ENCODE assay signal across 25 mouse cellular contexts in the genomic region with DNA sequence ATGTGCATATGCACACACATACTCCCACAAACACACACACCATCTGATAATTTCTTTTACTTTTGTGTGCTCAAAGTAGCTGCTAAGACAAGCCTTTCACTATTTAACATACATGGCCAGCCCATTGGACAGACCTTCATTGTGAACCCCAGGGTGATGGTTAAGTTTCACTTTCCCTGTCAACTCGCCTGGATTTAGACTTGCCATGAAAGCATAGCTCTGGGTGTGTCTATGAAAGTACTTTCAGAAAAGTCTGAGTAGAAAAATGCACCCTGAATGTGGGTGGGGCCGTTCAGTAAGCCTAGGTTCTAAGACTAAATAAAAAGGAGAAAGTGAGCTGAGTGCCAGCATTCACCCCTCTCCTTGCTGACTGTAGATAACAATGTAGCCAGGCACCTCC.
A peak's percentile ranks its signal among the peaks of the same experiment; 100 is the strongest.
DNase-seq lines count a peak whose midpoint lies in the region; ATAC-seq and TF ChIP-seq lines count a peak whose summit lies in the region.
"Had no signal": no experiment of that assay in that cellular context is flagged by ENCODE, and none has a peak within 500 bp of the region (broad histone marks: within the 10 kb centered on the region; RNA-seq: fewer than 3 reads in every experiment).

No protein-coding gene starts in this region.

- peak; percentile 41 for ATAC-seq in CD4-positive, CD25-positive, alpha-beta regulatory T cell, adult 4 months
- ATAC-seq in activated CD4-positive, CD25-positive, alpha-beta regulatory T cell, adult 4 months: peak; percentile 54
- ATAC-seq in inflammation-experienced regulatory T-cells, adult 6 months: peak; percentile 28
- ATAC-seq: forebrain, embryonic 14.5 days; forebrain, embryonic 16.5 days had no signal

- H3K9me3 ChIP-seq in heart, embryonic 10.5 days: no peaks in the 10 kb centered on the region
- H3K9me3 ChIP-seq: embryonic facial prominence, embryonic 13.5 days; embryonic facial prominence, embryonic 15.5 days; forebrain, embryonic 10.5 days; forebrain, embryonic 12.5 days had no signal

- intact Hi-C loops in heart, adult 2 months (cut with DNase I): no loop called here
- intact Hi-C loops in left cerebral cortex, postnatal 10 days (cut with DNase I): no loop called here

- TF ChIP-seq CTCF in heart, adult 2 months (IDR thresholded peaks at IDR 0.05): no peak

- H3K9ac ChIP-seq in heart, adult 2 months (ENCODE audit: low read depth, low read length): no peak overlapping the region
- H3K9ac ChIP-seq: embryonic facial prominence, embryonic 13.5 days; embryonic facial prominence, embryonic 15.5 days; forebrain, embryonic 12.5 days had no signal

- DNase-seq in heart, embryonic 10.5 days (ENCODE audit: low spot score): peak; percentile 41
- DNase-seq in heart, adult 2 months: no peak
- no peak for DNase-seq in lung, postnatal 14 days
- no peak for DNase-seq in adrenal gland, adult 18-20 months (ENCODE audit: low spot score in 2 of 2)
- DNase-seq in left cerebral cortex, postnatal 10 days (ENCODE audit: extremely low spot score in 1 of 2, low spot score in 2 of 2): no peak
- DNase-seq: adrenal gland, adult 8-10 months; adrenal gland, postnatal 14 days; adrenal gland, postnatal 36 days; B cell, adult 2 months; cerebellum, adult 11-12 months; cerebellum, adult 2 months; cerebellum, adult 9-11 months; cerebellum, postnatal 14 days; cerebellum, postnatal 36 days; embryo, embryonic 11 days had no signal

- no peaks in the 10 kb centered on the region for H3K36me3 ChIP-seq in heart, embryonic 10.5 days
- no peaks in the 10 kb centered on the region for H3K36me3 ChIP-seq in heart, adult 2 months (ENCODE audit: control insufficient read depth, insufficient read depth, low read length)
- H3K36me3 ChIP-seq: embryonic facial prominence, embryonic 13.5 days; embryonic facial prominence, embryonic 15.5 days; forebrain, embryonic 10.5 days; forebrain, embryonic 12.5 days had no signal

- no peak overlapping the region for H3K4me3 ChIP-seq in heart, embryonic 10.5 days
- H3K4me3 ChIP-seq in heart, adult 2 months: no peak overlapping the region
- H3K4me3 ChIP-seq: embryonic facial prominence, embryonic 13.5 days; embryonic facial prominence, embryonic 15.5 days; erythroblast, embryonic 14.5 days; forebrain, embryonic 10.5 days; forebrain, embryonic 12.5 days had no signal

- no peaks in the 10 kb centered on the region for H3K4me1 ChIP-seq in heart, embryonic 10.5 days
- H3K4me1 ChIP-seq in heart, adult 2 months (ENCODE audit: control insufficient read depth, insufficient read depth, low read length): no peaks in the 10 kb centered on the region
- H3K4me1 ChIP-seq: embryonic facial prominence, embryonic 13.5 days had no signal

- TF ChIP-seq POLR2A in heart, adult 2 months (IDR thresholded peaks at IDR 0.05; ENCODE audit: insufficient read depth, low read depth, low read length): no peak

- H3K27me3 ChIP-seq in heart, embryonic 10.5 days (ENCODE audit: insufficient read depth, poor library complexity, severe bottlenecking): no peaks in the 10 kb centered on the region
- H3K27me3 ChIP-seq in heart, adult 2 months (ENCODE audit: control insufficient read depth, insufficient read depth, low read length): no peaks in the 10 kb centered on the region
- H3K27me3 ChIP-seq: embryonic facial prominence, embryonic 13.5 days; embryonic facial prominence, embryonic 15.5 days; forebrain, embryonic 12.5 days had no signal

- no peaks in the 10 kb centered on the region for H3K79me2 ChIP-seq in heart, adult 2 months (replicated peaks; ENCODE audit: control insufficient read depth, insufficient read depth, low read length)

- 78% methylated on average over 2 of the region's 2 CpGs for WGBS in heart, embryonic 10.5 days
- WGBS in heart, adult 2 months: 65% methylated on average over 2 of the region's 2 CpGs

- TF ChIP-seq EP300 in heart, adult 2 months (IDR thresholded peaks at IDR 0.05; ENCODE audit: insufficient read depth, low read depth, low read length): no peak

- H3K27ac ChIP-seq in heart, embryonic 10.5 days: no peak overlapping the region
- no peak overlapping the region for H3K27ac ChIP-seq in heart, adult 2 months
- H3K27ac ChIP-seq: embryonic facial prominence, embryonic 13.5 days; embryonic facial prominence, embryonic 15.5 days; forebrain, embryonic 10.5 days; forebrain, embryonic 12.5 days had no signal
